Mouse (Mus musculus): ENCODE measurements around the gene Hagh. TPM values are rescaled to one million over a fixed set of nuclear protein-coding genes. Genes with fewer than 3 reads are reported as not detected.

Hagh gene
- polyA plus RNA-seq, 1 experiment from 2014 or later, result 50.1 TPM

DNA sequence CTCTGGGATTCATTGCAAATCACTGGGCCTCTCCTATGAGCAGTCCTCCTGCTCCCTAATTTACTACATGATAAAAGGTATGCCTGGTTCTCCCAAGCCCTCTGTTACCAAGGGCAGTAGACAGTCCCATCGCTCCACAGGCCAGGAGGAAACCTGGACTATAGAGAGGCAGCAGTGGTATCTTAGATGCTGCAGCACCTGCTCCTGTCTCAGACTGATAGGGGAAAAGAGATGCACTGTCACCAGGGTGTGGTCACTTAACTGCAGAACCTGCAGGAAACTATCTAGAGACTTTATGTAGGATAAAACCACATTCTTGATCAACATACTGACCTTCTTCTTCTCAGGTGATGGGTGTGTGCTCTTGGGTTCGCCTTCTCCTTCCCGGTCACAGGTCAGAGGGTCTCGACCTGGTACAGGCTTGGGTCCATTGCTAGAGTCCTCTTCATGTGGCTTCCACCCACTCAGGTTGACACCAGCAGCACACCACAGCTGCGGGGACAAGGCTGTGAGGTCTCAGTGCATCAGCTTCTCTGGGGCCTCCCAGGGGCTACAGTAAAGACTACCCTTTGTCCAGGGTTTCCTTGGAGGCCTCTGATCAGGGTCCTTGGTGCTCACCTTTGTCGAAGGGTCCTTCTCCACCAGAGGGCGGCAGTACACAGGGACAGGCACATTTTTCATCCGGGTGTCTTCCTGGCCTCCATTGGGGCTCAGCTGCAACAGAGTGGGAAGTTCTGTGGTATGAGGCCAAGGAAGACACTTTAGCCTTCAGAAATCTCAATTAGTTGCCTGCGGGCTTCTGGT lies 62.9 kb downstream of the Hagh start:
- WGBS, result 68% methylated on average over 9 of the region's 9 CpGs
- Histone ChIP-seq H3K36me3 (ENCODE audit: control insufficient read depth, insufficient read depth) (peaks cover 63% of the 10 kb centered on the region), H3K4me2 (ENCODE audit: low read length) (no peak overlapping the region), H3K9ac (replicated peaks; ENCODE audit: low read depth, low read length) (no peak overlapping the region), H3K9me3 (ENCODE audit: control insufficient read depth, low read length) (no peaks in the 10 kb centered on the region), H3K4me3 (replicated peaks; ENCODE audit: low read length) (no peak overlapping the region), H3K27me3 (replicated peaks; ENCODE audit: control insufficient read depth, insufficient read depth, low read length) (no peaks in the 10 kb centered on the region), H3K27ac (ENCODE audit: low read length) (no peak overlapping the region), H3K4me1 (replicated peaks; ENCODE audit: control insufficient read depth, insufficient read depth, low read length) (peaks cover 2% of the 10 kb centered on the region)
- ATAC-seq, result no peak

DNA sequence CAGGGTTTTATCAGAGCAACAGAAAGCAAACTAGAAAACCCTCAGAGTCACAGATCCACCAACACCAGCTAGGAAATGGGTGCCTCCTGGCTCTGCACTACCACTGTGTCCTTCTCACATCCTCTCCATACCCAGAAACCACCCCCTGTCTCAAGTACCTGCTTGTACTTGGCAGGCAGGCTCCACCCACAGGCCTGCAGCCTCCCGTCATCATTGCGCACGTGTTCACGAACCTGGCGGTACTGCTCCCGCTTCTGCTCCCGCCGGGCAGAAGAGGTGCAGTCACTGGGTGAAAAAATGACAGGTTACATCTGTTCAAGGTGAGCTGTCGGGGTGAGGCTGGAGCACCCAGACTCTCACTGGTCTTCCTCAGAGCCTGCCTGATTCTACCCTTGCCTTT lies 63.8 kb downstream of the Hagh start:
- WGBS, result 93% methylated on average over 9 of the region's 9 CpGs
- Histone ChIP-seq H3K9me3 (ENCODE audit: control insufficient read depth, low read length) (no peaks in the 10 kb centered on the region), H3K27me3 (replicated peaks; ENCODE audit: control insufficient read depth, insufficient read depth, low read length) (no peaks in the 10 kb centered on the region), H3K9ac (replicated peaks; ENCODE audit: low read depth, low read length) (no peak overlapping the region), H3K4me1 (replicated peaks; ENCODE audit: control insufficient read depth, insufficient read depth, low read length) (no peaks in the 10 kb centered on the region), H3K4me2 (ENCODE audit: low read length) (no peak overlapping the region), H3K4me3 (replicated peaks; ENCODE audit: low read length) (no peak overlapping the region), H3K27ac (ENCODE audit: low read length) (no peak overlapping the region), H3K36me3 (ENCODE audit: control insufficient read depth, insufficient read depth) (peaks cover 66% of the 10 kb centered on the region)
- ATAC-seq, result no peak

DNA sequence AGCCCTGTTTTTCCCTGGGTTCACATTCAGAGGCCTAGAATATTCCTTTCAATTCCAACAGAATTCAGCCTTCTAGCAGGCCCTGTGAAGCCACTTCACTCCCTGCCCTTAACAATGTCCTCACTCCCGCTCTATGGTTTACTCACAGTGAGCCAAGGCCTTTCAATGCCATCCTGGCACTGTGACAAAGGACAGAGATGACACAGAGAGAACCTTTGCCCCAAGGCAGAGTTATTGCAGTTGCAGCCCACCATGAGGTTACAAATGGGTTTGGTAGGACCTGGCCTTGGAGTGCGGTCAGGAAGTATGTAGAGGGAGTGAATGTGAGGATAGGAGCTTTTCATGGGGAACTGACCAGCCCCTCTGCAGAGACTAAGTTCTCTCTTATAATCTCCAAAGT lies 67.6 kb downstream of the Hagh start:
- 89% methylated on average over 2 of the region's 2 CpGs for WGBS
- no peak overlapping the region for H3K27ac ChIP-seq (ENCODE audit: low read length)

DNA sequence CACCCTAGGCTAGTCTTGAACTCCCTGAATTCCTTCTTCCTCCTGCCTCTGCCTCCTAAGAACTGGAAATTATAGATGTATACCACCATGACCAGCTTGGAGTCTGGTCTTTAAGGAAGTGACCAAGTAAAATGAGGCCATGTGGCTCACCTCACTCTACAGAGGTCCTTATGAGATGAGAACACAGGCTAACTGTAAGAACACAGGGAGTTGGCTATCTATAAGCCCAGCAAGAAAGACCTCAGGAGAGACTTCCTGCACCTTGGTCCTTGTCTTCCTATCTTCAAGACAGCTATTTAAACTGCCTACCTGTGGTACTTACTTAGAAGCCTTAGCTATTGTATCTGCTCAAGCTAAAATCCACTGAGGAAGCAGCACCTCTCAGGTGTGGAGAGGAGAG lies 74.0 kb downstream of the Hagh start:
- no peak overlapping the region for H3K4me3 ChIP-seq (replicated peaks; ENCODE audit: low read length)
- H3K36me3 ChIP-seq (ENCODE audit: control insufficient read depth, insufficient read depth), result peaks cover 55% of the 10 kb centered on the region
- no peak overlapping the region for H3K27ac ChIP-seq (ENCODE audit: low read length)
- H3K4me2 ChIP-seq (ENCODE audit: low read length), result no peak overlapping the region
- no peaks in the 10 kb centered on the region for H3K27me3 ChIP-seq (replicated peaks; ENCODE audit: control insufficient read depth, insufficient read depth, low read length)
- ATAC-seq, result no peak
- H3K9me3 ChIP-seq (ENCODE audit: control insufficient read depth, low read length), result no peaks in the 10 kb centered on the region
- H3K9ac ChIP-seq (replicated peaks; ENCODE audit: low read depth, low read length), result no peak overlapping the region
- H3K4me1 ChIP-seq (replicated peaks; ENCODE audit: control insufficient read depth, insufficient read depth, low read length), result no peaks in the 10 kb centered on the region

More for the DNA sequence above, 67.6 kb downstream of the Hagh start:
- ATAC-seq, result no peak
- Histone ChIP-seq H3K36me3 (ENCODE audit: control insufficient read depth, insufficient read depth) (peaks cover 62% of the 10 kb centered on the region), H3K4me2 (ENCODE audit: low read length) (no peak overlapping the region), H3K4me3 (replicated peaks; ENCODE audit: low read length) (no peak overlapping the region), H3K9ac (replicated peaks; ENCODE audit: low read depth, low read length) (no peak overlapping the region), H3K27me3 (replicated peaks; ENCODE audit: control insufficient read depth, insufficient read depth, low read length) (no peaks in the 10 kb centered on the region), H3K9me3 (ENCODE audit: control insufficient read depth, low read length) (no peaks in the 10 kb centered on the region), H3K4me1 (replicated peaks; ENCODE audit: control insufficient read depth, insufficient read depth, low read length) (no peaks in the 10 kb centered on the region)

Other genes with a start within 250 kb of the Hagh start
- gene Tsc2, start 207.5 kb upstream of the Hagh start, polyA plus RNA-seq (2015; fragmentation: Nextera tagmentation; extraction: Ambion mirVana), result 80.4 and 86.8 TPM in 2 replicates
- gene Nthl1, start 207.5 kb upstream of the Hagh start, polyA plus RNA-seq (2015; fragmentation: Nextera tagmentation; extraction: Ambion mirVana), result 13.4 and 14.4 TPM in 2 replicates
- gene Slc9a3r2, start 189.8 kb upstream of the Hagh start, polyA plus RNA-seq (2015; fragmentation: Nextera tagmentation; extraction: Ambion mirVana), result 28.1 and 31.2 TPM in 2 replicates
- not detected in 2 replicates for gene Npw, start 181.7 kb upstream of the Hagh start, polyA plus RNA-seq (2015; fragmentation: Nextera tagmentation; extraction: Ambion mirVana)
- gene Zfp598, start 170.5 kb upstream of the Hagh start, polyA plus RNA-seq (2015; fragmentation: Nextera tagmentation; extraction: Ambion mirVana), result 17.9 and 22.0 TPM in 2 replicates
- gene Syngr3, start 150.2 kb upstream of the Hagh start, polyA plus RNA-seq (2015; fragmentation: Nextera tagmentation; extraction: Ambion mirVana), result 143 and 193 TPM in 2 replicates
- gene Gfer, start 144.0 kb upstream of the Hagh start, polyA plus RNA-seq (2015; fragmentation: Nextera tagmentation; extraction: Ambion mirVana), result 35.0 and 35.4 TPM in 2 replicates
- gene Noxo1, start 143.9 kb upstream of the Hagh start, polyA plus RNA-seq (2015; fragmentation: Nextera tagmentation; extraction: Ambion mirVana), result 2.0 and 2.7 TPM in 2 replicates
- 83.7 and 85.5 TPM in 2 replicates for gene Tbl3, start 132.5 kb upstream of the Hagh start, polyA plus RNA-seq (2015; fragmentation: Nextera tagmentation; extraction: Ambion mirVana)
- gene Rnf151, start 122.1 kb upstream of the Hagh start, polyA plus RNA-seq (2015; fragmentation: Nextera tagmentation; extraction: Ambion mirVana), result not detected in 2 replicates
- 787 and 797 TPM in 2 replicates for gene Rps2, start 122.0 kb upstream of the Hagh start, polyA plus RNA-seq (2015; fragmentation: Nextera tagmentation; extraction: Ambion mirVana)
- 220 and 233 TPM in 2 replicates for gene Ndufb10, start 115.7 kb upstream of the Hagh start, polyA plus RNA-seq (2015; fragmentation: Nextera tagmentation; extraction: Ambion mirVana)
- not detected in 2 replicates for gene Rpl3l, start 112.3 kb upstream of the Hagh start, polyA plus RNA-seq (2015; fragmentation: Nextera tagmentation; extraction: Ambion mirVana)
- 20.0 and 21.1 TPM in 2 replicates for gene Msrb1, start 103.5 kb upstream of the Hagh start, polyA plus RNA-seq (2015; fragmentation: Nextera tagmentation; extraction: Ambion mirVana)
- 0.32 TPM in 1 of 2 replicates, not detected in the other for gene Hs3st6, start 87.2 kb upstream of the Hagh start, polyA plus RNA-seq (2015; fragmentation: Nextera tagmentation; extraction: Ambion mirVana)
- not detected in 2 replicates for gene Meiob, start 35.9 kb upstream of the Hagh start, polyA plus RNA-seq (2015; fragmentation: Nextera tagmentation; extraction: Ambion mirVana)
- 14.4 and 17.8 TPM in 2 replicates for gene Fahd1, start 10.2 kb downstream of the Hagh start, polyA plus RNA-seq (2015; fragmentation: Nextera tagmentation; extraction: Ambion mirVana)
- 0.19 TPM in 1 of 2 replicates, not detected in the other for gene Igfals, start 25.9 kb downstream of the Hagh start, polyA plus RNA-seq (2015; fragmentation: Nextera tagmentation; extraction: Ambion mirVana)
- 66.8 and 71.1 TPM in 2 replicates for gene Nubp2, start 46.2 kb downstream of the Hagh start, polyA plus RNA-seq (2015; fragmentation: Nextera tagmentation; extraction: Ambion mirVana)
- 82.1 and 86.8 TPM in 2 replicates for gene Spsb3, start 46.5 kb downstream of the Hagh start, polyA plus RNA-seq (2015; fragmentation: Nextera tagmentation; extraction: Ambion mirVana)
- gene Eme2, start 54.9 kb downstream of the Hagh start, polyA plus RNA-seq (2015; fragmentation: Nextera tagmentation; extraction: Ambion mirVana), result 32.4 and 35.7 TPM in 2 replicates
- 72.3 and 79.8 TPM in 2 replicates for gene Mrps34, start 55.0 kb downstream of the Hagh start, polyA plus RNA-seq (2015; fragmentation: Nextera tagmentation; extraction: Ambion mirVana)
- gene Nme3, start 56.4 kb downstream of the Hagh start, polyA plus RNA-seq (2015; fragmentation: Nextera tagmentation; extraction: Ambion mirVana), result 63.4 and 76.1 TPM in 2 replicates
- gene Mapk8ip3, start 96.8 kb downstream of the Hagh start, polyA plus RNA-seq (2015; fragmentation: Nextera tagmentation; extraction: Ambion mirVana), result 100 and 114 TPM in 2 replicates
- 95.4 and 99.1 TPM in 2 replicates for gene Jpt2, start 120.5 kb downstream of the Hagh start, polyA plus RNA-seq (2015; fragmentation: Nextera tagmentation; extraction: Ambion mirVana)
- gene Cramp1l, start 175.6 kb downstream of the Hagh start, polyA plus RNA-seq (2015; fragmentation: Nextera tagmentation; extraction: Ambion mirVana), result 5.9 and 6.8 TPM in 2 replicates
- 26.6 and 28.4 TPM in 2 replicates for gene Ift140, start 175.9 kb downstream of the Hagh start, polyA plus RNA-seq (2015; fragmentation: Nextera tagmentation; extraction: Ambion mirVana)
- 12.0 and 12.5 TPM in 2 replicates for gene Tmem204, start 243.4 kb downstream of the Hagh start, polyA plus RNA-seq (2015; fragmentation: Nextera tagmentation; extraction: Ambion mirVana)